Mouse (Mus musculus): ENCODE measurements around the gene Mipep.

Gene Mipep

GRCm38 (mm10) chr14:60866399-60866798, 82.0 kb downstream of the Mipep start:
- no peak for DNase-seq (ENCODE audit: low spot score)

DNA sequence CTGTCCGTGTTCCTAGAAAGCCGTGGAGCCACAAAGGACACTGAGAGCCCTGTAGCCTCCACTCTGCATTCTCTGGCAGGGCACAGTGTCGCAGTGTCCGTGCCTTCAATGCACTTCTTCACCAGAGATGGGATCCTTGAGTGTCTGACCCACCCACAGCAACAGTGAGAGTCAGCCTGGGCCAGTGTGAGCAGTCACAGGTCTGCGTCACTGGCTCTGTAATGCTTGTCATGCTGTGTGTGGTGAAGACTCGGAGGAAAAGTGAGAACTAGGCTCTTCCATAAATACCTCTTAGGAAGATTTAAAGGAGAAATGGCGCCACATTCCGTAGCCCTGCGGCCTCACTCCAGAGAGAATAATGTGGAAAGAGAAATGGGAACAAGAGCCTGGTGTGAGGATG, 84.0 kb downstream of the Mipep start:
- no peak for DNase-seq (ENCODE audit: low spot score)

DNA sequence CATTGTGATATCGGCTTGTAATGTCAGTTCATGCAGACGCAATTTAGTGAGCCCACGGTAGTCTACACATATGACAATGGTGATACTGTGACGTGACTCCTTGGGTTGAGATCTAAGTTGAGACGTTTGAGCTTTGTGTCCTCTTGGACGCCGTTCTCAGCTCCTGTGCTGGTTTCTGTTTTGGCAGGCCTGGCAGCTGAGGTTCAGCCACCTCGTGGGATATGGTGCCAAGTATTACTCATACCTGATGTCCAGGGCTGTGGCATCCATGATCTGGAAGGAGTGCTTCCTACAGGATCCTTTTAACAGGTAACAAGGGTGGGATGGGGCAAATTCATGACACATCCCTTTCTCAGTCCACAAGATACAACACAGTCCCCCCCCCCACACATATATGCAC, 87.5 kb downstream of the Mipep start:
- no peak for DNase-seq (ENCODE audit: low spot score)

- no peak for DNase-seq (ENCODE audit: low spot score)
Measured at GRCm38 (mm10) chr14:60882106-60882505, 97.7 kb downstream of the Mipep start.

DNA sequence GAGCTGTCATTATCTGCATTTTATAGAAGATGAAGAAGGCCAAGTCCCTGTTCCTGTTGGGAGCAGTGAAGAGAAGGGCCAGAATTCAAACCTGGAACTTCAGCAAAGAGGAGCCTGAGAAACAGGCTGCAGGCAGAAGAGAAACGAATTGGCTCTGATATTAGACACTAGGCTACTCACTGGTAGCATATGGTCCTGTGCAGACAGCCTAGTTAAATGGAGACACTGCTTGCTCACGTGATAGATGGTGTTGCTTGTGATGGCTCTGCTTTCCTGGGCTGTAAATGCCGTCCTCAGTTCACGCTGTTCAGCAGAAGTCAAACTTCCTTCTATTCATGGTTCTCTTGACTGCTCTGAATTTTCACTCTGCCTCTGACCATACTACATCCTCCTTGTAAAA, 98.3 kb downstream of the Mipep start:
- DNase-seq (ENCODE audit: low spot score), result no peak

GRCm38 (mm10) chr14:60885361-60885950, 101.1 kb downstream of the Mipep start:
- no peak for DNase-seq (ENCODE audit: low spot score)

DNA sequence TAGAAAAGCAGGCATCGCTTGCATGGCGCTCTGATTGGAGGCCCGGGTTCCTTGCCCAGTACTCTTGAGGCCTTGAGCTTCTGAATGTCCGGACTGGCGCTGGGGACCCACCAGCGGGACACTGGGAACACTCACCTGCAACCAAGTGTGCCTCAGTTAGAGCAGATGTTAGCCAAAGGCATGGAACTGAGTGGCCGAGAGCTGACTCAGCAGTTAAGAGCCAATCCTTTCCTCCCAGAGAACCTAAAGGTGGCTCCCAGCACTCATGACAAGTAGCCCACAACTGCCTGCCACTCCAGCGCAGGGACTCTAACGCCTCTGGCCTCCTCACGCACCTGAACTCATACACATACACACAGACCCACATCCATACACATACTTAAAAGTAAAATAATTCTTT, 109.5 kb downstream of the Mipep start:
- no peak for DNase-seq (ENCODE audit: low spot score)

- peak; percentile 14 for DNase-seq (ENCODE audit: low spot score)
Measured at GRCm38 (mm10) chr14:60895172-60896000, 111.0 kb downstream of the Mipep start.

- no peak for DNase-seq (ENCODE audit: low spot score)
Measured at GRCm38 (mm10) chr14:60898086-60898667, 113.8 kb downstream of the Mipep start.

- no peak for DNase-seq (ENCODE audit: low spot score)
Measured at GRCm38 (mm10) chr14:60904501-60904900, 120.1 kb downstream of the Mipep start.

DNA sequence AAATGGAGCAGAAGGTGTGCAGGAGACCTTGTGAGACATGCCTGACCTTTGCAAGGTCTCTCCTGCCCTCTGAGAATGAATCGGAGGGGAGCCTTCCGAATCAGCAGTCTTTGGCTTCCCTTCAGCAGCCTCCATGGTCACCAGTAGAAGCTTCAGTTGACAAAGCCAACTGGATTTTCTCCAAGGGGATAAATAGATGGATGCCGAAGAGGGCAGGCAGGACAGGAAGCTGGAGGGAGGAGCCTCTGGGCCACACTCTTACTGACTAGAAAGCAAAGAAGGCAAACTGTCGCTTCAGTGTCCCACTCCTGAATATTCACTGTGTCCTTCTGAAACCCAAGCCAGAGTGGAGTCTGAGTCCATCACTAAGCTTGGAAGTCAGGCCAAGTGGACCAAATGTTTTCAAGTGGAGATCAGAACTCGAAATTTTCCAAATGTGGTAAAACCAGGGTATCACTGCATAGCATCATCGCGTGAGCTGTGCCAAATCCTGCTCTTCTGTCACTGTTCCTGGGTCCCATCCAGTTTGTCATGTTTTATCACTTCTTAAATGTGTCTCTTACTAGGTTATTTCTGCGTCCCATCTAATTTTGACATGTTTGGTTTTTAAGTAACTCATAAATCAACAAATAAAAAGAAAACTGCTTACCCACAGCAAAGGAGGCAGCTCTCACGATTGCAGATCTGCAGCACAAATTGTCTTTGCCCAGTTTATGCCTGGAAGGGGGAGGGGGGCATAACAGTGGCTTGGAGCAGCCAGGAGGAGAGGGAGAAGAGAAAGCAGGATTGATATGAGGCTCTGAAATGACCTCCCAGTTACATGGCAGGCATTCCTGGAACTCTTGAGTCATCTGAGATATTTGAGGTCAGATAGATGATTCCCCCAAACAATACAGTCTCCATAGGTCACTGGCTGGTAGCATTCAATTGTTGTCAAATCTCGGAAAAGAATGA, 122.3 kb downstream of the Mipep start:
- DNase-seq (ENCODE audit: low spot score), result peak; percentile 19

DNA sequence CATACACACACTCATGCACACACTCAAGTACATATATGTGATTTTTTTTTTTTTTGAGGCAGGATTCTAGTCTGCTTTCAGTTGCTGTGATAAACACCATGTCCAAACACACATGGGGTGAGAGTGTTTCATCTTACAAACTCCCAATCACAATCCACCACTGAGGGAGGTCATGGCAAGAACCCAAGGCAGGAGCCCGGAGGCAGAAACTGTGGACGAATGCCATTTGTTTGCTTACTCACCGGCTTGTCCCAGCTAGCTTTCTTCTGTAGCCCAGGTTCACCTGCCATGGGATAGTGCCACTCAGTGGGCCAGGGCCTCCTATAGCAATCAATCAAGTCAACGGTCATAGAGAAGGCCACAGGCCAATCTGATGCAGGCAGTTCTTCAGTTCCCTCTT, 125.0 kb downstream of the Mipep start:
- no peak for DNase-seq (ENCODE audit: low spot score)

- DNase-seq (ENCODE audit: low spot score), result peak; percentile 16
Measured at GRCm38 (mm10) chr14:60910506-60911444, 126.4 kb downstream of the Mipep start.

DNA sequence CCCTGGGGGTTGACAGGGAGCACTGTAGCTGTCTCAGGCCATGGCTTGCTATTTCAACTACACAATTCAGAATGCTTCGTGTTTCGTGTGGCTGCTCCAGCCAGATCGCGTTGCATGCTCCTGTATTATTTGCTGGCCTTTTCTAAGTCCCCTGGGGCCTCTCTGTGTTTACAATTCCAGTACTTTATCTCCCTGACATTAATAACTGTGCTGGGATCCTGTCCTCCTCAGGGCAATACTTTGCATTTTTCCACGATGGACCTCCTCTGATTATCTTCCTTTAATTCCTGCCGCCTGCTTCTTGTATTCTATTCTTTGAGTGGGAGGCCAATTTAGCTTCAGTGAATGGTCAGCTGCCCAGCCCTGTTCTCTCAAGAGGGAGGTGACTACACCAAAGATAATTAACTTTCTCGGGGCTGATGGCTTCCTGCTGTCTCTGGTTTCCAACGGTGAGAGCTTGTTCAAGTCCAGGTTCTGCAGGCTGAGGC, 128.7 kb downstream of the Mipep start:
- DNase-seq (ENCODE audit: low spot score), result no peak

DNA sequence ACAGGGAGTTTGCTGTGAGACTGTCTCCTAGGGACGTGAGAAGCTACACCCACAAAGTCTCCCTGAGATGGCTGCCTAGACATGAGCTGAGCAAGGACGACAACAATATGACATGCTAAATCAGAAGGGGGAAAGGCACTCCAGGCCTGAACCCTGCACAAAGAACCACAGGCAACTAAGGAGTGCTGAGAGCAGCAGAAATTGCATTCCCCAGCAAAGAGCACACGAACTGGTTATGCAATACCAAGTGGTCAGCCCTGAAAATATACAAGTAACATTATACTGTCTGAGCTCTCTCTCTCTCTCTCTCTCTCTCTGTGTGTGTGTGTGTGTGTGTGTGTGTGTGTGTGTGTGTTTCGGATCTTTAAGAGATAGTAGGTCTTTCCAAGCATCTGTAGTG, 132.3 kb downstream of the Mipep start:
- DNase-seq (ENCODE audit: low spot score), result no peak

- DNase-seq (ENCODE audit: low spot score), result no peak
Measured at GRCm38 (mm10) chr14:60926011-60926410, 141.6 kb downstream of the Mipep start.

GRCm38 (mm10) chr14:60935705-60936104, 151.3 kb downstream of the Mipep start:
- DNase-seq (ENCODE audit: low spot score), result no peak

DNA sequence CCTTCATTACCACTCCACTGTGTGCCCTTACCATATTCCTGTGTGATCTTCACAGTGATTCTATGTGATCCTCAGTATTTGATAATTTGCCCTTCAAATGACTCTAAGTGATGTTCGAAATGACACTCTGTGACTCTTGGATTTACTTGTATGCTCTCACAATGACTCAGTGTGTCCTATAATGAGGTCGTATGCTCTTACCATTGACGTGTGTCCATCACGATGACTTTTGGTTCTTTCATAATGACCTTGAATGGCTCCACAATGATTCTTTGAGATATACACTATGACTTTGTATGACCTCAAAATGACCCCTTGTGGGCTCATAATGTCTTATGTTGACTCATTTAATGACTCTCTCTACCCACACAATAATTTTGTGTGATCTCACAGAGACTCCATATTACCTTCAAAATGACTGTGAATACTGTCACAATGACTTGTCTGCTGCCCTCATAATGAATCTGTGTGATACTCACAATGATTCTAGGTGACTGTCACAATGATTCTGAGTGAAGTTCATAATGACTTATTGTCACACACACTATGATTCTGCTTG, 153.2 kb downstream of the Mipep start:
- DNase-seq (ENCODE audit: low spot score), result no peak
